Mouse (Mus musculus) small intestine, adult 2 months (tissue): ENCODE data around the gene Gsx1. TPM values are rescaled to one million over a fixed set of nuclear protein-coding genes. Genes with fewer than 3 reads are reported as not detected.
A peak's percentile ranks its signal among the peaks of the same experiment; 100 is the strongest.

Experiments used
- H3K27ac ChIP-seq: fragments of 200-500 bp; 2 replicates; pipeline ENCODE4 v1.5.1; 2012; ENCODE audit warnings: low read depth, low read length, control low read depth, inconsistent platforms; ENCODE audit not compliant: insufficient read depth
- H3K27me3 ChIP-seq: fragments of 200-500 bp; 2 replicates; pipeline ENCODE4 v1.6.1; 2012; ENCODE audit warnings: mild to moderate bottlenecking, moderate library complexity, low read length, inconsistent platforms; ENCODE audit not compliant: control insufficient read depth, insufficient read depth
- H3K36me3 ChIP-seq: fragments of 200-500 bp; 2 replicates; pipeline ENCODE4 v1.6.1; 2012; ENCODE audit warnings: mild to moderate bottlenecking, low read length, control low read depth, inconsistent platforms; ENCODE audit not compliant: control insufficient read depth, insufficient read depth
- H3K4me1 ChIP-seq: fragments of 200-500 bp; 2 replicates; pipeline ENCODE4 v1.6.1; 2012; ENCODE audit warnings: low read length, inconsistent platforms, mixed read lengths; ENCODE audit not compliant: control insufficient read depth, insufficient read depth, insufficient read length
- H3K4me3 ChIP-seq: fragments of 200-500 bp; 2 replicates; pipeline ENCODE4 v1.5.1; 2012; ENCODE audit warnings: low read depth, mild to moderate bottlenecking, control low read depth, inconsistent platforms, low read length, moderate library complexity
- CTCF ChIP-seq: fragments of 200-500 bp; IDR thresholded peaks from 2 replicates; pipeline ENCODE4 v1.5.1; 2012; ENCODE audit warnings: low read depth, mild to moderate bottlenecking, control low read depth, inconsistent platforms, low read length, moderate library complexity, mixed read lengths; ENCODE audit not compliant: insufficient replicate concordance, insufficient read length; ENCODE audit errors: extremely low read depth
- POLR2A ChIP-seq: fragments of 200-500 bp; IDR thresholded peaks from 2 replicates; pipeline ENCODE4 v1.6.1; 2012; ENCODE audit warnings: low read depth, mild to moderate bottlenecking, control low read depth, inconsistent platforms, low read length, moderate library complexity
- WGBS: fragments of 180-500 bp; shearing (Covaris S2); methylation state at CpG from one replicate; pipeline ENCODE4 v1.1.7; 2018; 5-methylcytosine and 5-hydroxymethylcytosine counted together
- polyA plus RNA-seq: library from polyadenylated mRNA; depleted of rRNA; stranded (reverse); fragments of >200 nt; gene quantifications from 2 replicates; pipeline ENCODE4 v1.2.3, GENCODE M21; 2012; rRNA removed

Gene Gsx1
- polyA plus RNA-seq: not detected in 2 replicates

DNA sequence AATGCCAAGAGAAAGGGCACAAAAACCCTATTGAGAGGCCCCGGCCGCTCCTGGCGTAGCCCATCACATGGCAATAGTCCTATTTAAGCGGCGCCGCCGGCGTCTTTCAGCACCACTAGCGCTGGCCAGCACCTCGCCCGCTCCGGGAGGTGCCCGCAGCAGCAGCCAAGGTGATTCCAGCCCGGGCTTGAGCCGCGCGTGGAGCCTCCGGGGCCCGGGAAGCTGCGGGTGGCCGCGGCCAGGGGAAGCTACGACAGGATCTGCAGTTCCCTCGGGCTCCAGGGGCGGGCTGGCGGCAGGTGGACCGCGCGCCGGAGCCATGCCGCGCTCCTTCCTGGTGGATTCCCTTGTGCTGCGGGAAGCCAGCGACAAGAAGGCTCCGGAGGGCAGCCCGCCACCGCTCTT is at the start of gene Gsx1:
Gene Gsx1 (plus strand): TSS at position 126 of the 405 bp plus-strand sequence.
- H3K4me1 ChIP-seq: peaks cover 19% of the 10 kb centered on the region
- TF ChIP-seq POLR2A: no peak
- TF ChIP-seq CTCF: no peak
- peaks cover 65% of the 10 kb centered on the region for H3K27me3 ChIP-seq
- no peaks in the 10 kb centered on the region for H3K36me3 ChIP-seq
- H3K4me3 ChIP-seq: peak within 1 kb of the TSS; percentile 50
- H3K27ac ChIP-seq: no peak within 1 kb of the TSS
- 2% methylated on average over 36 of the region's 37 CpGs for WGBS

DNA sequence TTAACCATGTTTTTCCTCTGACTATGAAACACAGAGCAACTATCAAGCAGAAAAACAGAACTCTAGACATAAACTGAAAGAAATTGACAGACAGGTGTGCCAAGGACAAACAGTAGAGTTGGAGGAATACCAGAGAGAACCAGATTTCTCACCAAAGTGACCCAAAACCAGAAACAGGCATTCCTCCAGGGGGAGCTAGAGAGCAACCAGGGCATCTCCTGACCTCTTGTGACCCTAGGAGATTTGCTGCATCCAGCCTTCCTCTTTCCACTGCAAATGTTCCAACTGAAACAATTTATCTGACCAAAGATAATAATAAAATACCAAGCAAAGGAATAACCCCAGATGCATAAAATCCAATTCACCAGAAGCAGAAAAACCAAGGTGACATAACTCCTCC is 41.2 kb upstream of the Gsx1 start:
- Histone ChIP-seq H3K27me3 (no peaks in the 10 kb centered on the region), H3K36me3 (no peaks in the 10 kb centered on the region), H3K4me1 (no peaks in the 10 kb centered on the region), H3K27ac (no peak overlapping the region), H3K4me3 (no peak overlapping the region)
- peak; percentile 57; the same call in 1 of the 2 replicates for TF ChIP-seq CTCF
- TF ChIP-seq POLR2A: no peak

DNA sequence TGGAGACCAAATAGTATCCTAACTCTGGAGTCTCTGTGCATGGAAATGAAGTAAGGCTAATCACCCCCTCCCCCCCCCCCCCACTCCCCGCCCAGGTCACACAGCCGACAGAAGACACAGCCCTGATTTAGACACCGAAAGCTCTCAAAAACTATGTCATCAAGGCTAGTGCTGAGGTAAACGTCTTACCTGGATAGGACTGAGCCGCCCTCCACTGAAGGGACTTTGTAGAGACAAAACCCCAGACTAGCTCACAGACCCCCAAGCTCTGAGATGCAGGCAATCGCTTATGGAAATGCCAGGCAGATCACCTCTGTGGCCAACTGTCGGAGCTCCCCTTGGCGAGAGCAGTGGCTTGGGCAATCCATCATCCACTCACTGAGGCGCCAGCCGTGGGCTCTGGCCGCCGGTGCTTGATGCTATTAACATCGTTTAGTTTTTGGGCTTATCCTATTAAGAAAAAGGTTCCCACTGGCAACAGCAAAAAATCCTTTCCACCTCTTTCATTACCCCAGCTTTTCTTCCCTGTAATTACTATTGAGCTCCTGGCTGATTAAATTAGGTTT is 33.6 kb upstream of the Gsx1 start:
- Histone ChIP-seq H3K27me3 (no peaks in the 10 kb centered on the region; the same call in 1 of the 2 replicates), H3K36me3 (no peaks in the 10 kb centered on the region), H3K4me1 (no peaks in the 10 kb centered on the region), H3K4me3 (no peak overlapping the region), H3K27ac (no peak overlapping the region)
- WGBS: 36% methylated on average over 13 of the region's 13 CpGs
- TF ChIP-seq POLR2A: no peak
- no peak for TF ChIP-seq CTCF

DNA sequence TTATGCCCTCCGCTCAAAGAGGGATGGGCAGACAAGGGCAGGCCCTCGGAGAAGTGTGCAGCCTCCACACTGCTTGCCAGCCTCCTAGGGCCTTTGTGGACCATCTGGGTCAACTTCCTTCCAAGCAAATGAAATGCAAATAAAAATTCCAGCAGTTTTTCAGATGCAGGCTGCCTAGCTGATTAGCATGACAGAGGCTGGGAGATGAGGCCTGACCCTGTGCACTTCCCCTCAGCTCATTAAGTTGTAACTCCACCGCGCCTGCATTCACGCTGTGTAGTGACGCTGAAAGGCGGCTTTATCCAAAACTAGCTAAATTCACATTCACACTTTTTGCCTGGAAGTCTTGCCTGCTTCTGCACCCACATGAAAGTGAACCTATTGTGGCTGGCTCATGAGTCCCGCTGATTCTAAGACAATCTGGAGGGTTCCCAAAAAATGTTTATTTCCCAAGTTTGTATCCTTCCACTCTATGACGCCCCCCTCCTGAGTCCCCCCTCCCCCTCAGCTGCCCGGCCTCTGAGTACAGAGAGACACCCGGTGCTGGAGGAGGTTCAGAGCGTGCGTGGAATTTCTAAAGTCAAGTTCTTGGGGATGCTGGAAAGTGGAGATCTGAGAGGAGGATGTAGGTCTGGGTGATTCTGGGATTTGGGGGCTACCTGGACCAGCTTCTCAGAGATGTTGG is 32.9 kb upstream of the Gsx1 start:
- WGBS: 48% methylated on average over 13 of the region's 13 CpGs
- H3K27ac ChIP-seq: no peak overlapping the region
- H3K4me3 ChIP-seq: no peak overlapping the region
- no peaks in the 10 kb centered on the region for H3K4me1 ChIP-seq
- H3K27me3 ChIP-seq: no peaks in the 10 kb centered on the region; the same call in 1 of the 2 replicates
- no peaks in the 10 kb centered on the region for H3K36me3 ChIP-seq
- TF ChIP-seq CTCF (no peak), POLR2A (no peak)

DNA sequence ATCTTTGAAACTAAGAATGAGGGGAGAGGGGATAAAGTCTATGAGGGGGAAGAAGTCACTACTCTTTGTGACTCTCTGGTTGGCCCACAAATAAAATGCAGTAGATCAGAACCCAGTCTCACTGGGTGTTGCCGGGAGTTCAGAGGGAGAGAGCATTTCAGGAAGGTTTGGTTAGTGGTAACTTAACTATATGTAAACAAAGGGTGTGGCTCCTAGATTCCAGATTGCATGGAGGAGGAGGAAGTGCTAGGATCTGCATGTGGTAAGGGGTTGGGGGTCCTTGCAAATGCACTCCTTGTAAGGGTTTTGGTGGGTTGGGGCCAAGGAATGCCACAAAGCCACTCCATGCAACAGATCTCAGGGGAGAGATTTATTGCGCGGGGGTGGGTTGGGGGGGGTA is 32.1 kb upstream of the Gsx1 start:
- H3K27ac ChIP-seq: no peak overlapping the region
- H3K4me3 ChIP-seq: no peak overlapping the region
- H3K27me3 ChIP-seq: no peaks in the 10 kb centered on the region; the same call in 1 of the 2 replicates
- WGBS: 26% methylated on average over 3 of the region's 3 CpGs
- no peaks in the 10 kb centered on the region for H3K36me3 ChIP-seq
- TF ChIP-seq POLR2A (no peak), CTCF (no peak)
- H3K4me1 ChIP-seq: no peaks in the 10 kb centered on the region

DNA sequence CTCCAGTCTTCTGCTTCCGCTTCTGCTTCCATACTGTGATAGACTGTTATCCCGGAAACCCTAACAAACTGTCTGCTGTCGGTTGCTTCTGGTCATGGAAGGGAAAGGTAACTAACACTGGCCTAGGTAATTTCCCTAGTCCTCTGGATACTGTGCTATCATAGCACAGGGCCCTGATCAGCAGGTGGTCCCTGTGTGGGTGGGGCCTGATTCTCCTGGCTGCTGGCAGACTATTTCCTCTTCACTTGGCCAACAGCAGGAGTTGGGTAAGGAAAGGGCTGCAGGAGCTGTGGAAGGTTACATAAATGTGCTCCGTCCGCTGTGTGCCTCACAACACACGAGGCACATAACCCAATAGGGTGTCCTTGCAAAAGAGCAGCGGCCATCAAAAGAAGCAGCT is 31.1 kb upstream of the Gsx1 start:
- Histone ChIP-seq H3K27me3 (no peaks in the 10 kb centered on the region; the same call in 1 of the 2 replicates), H3K4me3 (no peak overlapping the region), H3K4me1 (no peaks in the 10 kb centered on the region), H3K36me3 (no peaks in the 10 kb centered on the region), H3K27ac (no peak overlapping the region)
- TF ChIP-seq CTCF (no peak), POLR2A (no peak)
- 70% methylated on average over 7 of the region's 7 CpGs for WGBS

DNA sequence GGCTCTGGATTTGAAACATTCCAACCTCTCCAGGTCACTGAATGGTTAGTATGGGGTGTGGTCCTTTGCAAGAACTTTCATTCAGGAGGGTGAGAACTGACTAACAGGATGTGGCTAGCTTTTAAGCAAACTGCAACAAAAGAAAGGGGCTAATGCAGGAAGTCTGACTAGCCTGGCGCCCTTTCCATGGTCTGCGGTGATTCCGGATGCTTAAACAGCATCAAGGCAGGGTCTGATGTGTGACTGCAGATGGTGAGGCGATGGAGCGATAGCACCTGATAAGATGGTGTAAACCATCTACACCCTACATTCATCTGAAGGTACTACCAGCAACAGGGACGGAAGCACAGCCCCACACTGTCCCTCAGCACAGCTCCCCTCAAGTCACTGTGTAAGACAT is 29.2 kb upstream of the Gsx1 start:
- no peaks in the 10 kb centered on the region; the same call in 1 of the 2 replicates for H3K27me3 ChIP-seq
- WGBS: 84% methylated on average over 6 of the region's 6 CpGs
- H3K4me3 ChIP-seq: no peak overlapping the region
- no peak for TF ChIP-seq POLR2A
- no peak overlapping the region for H3K27ac ChIP-seq
- no peaks in the 10 kb centered on the region for H3K36me3 ChIP-seq
- no peaks in the 10 kb centered on the region for H3K4me1 ChIP-seq
